Mouse (Mus musculus): Measurements from ENCODE around the gene Vps33b. TPM values are rescaled to one million over a fixed set of nuclear protein-coding genes. Genes with fewer than 3 reads are reported as not detected.

Vps33b gene
- total RNA-seq (2021): 1 to 10 TPM; 2.9 to 3.7 TPM
- long read RNA-seq, experiment 1, partial matches to known transcripts: 0 of 2 reads
- long read RNA-seq, experiment 1, other reads (novel, unspliced or antisense): 1 of 2 reads
- long read RNA-seq, experiment 2, transcript Vps33b-201 (23 exons, 2,574 nt): major isoform, 7 of 7 reads
- long read RNA-seq, experiment 2, partial matches to known transcripts: 0 of 7 reads
- long read RNA-seq, experiment 2, other reads (novel, unspliced or antisense): 0 of 7 reads

GRCm38 (mm10) chr7:80268897-80269750 lies at the start of gene Vps33b:
Vps33b (plus strand) TSS chr7:80269649.
- DNase-seq: peak; percentile 90

- no peak for DNase-seq
These were observed 49.1 kb upstream of the Vps33b start for GRCm38 (mm10) chr7:80220237-80220797.

DNA sequence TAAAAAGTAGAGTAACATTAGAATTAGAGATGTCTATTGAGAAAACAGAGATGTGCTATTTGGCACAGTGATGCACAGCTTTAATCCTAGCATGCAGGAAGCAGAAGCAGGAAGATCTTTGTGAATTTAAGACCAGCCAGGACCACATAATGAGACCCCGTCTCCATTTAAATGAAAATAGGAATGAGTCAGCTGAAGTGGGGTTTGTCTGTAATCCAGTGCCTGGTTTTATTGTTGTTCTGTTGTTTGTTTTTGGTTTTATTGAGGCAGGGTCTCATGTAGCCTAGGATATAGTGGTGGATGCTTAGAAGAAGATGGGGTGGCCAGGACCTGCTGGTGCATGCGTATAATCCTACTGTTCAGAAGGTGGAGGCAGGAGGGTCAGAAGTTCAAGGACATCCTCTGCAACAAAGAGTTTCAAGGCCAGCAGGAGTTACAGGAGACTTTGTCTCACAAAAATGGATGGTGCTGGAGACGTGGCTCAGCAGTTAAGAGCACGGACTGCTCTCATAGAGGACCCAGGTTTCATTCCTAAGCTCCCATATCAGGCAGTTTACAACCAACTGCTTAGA lies 48.2 kb upstream of the Vps33b start:
- DNase-seq: no peak

DNA sequence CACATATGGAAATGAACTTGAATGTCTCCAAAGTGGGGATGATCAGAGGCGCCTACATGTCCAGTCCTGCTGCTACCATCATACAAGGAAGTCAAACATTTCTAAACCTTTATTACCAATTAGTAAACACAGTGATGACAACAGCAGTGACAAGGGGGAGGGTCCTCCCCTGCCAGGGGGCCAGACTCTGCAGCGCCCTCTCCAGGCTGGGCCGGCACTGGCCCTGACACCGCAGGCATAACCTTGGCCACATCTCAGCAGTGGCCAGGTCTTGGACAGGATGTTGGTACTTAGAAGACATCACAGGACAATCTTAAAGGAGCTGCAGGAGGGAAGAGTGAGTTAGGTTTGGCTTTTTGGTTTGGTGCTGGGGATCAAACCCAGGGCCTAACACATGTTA lies 42.4 kb upstream of the Vps33b start:
- no peak for DNase-seq

DNA sequence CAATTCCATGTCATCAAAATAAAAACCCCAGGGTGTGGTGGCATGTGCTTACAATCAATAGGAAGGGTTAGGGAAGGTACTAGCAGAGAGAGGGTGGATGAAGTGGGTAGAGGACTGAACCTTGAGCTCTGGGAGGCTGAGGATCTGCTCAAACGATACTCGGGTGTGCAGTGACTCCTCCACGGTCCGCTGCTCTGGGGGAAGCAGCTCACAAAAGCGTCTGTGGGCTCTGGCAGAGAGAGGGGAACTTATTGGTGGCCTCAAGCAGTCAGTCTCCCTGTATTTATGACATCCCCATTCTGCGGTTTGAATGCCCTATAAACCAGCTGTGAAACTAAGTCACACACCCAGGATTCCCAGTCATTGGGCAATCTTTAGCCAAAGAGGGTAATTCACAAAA lies 39.3 kb upstream of the Vps33b start:
- DNase-seq: no peak

DNA sequence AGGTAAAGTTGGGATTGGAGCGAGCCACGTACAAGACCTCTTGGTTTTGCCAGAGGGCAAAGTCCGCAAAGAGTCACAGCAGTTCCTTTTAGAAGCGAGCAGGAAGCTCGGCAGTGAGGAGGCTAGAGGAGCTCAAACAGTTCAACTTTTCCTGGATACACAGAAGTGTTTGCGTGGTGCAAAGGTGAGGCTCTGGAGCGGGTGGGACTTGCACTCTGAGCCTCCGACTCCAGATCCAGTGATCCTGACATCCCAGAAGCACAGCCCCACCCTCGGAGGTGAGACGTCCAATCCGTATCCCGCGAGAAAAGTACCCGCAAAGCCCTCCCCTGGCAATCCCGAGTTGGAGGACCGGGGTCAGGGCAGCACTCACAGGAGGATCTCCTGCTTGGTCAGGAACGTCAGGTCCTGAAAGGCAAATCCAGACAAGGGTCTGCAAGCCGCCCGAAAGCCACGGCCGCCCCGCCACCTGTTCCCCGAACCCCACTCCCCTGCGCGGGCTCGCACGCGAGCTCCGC lies 37.4 kb upstream of the Vps33b start:
- DNase-seq: no peak

GRCm38 (mm10) chr7:80232489-80233029 lies 36.9 kb upstream of the Vps33b start, which contains the start of the genes Cib1 and Gdpgp1:
Cib1 (minus strand) TSS chr7:80232813.
Gdpgp1 (plus strand) TSS chr7:80232865.
- peak; percentile 98 for DNase-seq

DNA sequence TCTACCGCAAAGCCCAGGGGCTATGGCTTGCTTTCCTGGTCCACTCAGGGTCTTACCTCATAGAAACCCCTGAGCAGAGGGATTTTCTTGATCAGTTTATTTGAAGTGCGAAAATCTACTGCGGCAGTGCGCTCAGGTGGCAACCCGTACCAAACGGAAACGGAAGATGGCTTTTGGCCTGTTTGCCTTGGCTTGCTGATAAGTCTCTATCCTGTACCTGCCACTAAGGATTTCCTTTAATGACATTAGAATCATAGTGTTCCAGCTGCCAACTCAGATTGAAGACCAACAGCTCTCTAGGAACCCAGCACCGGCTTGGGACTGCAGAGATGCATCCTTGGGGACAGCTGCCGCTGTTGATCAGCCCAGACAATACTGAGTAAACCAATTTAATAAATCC lies 35.6 kb upstream of the Vps33b start:
- DNase-seq: no peak

- no peak for DNase-seq
These were observed 30.9 kb upstream of the Vps33b start for GRCm38 (mm10) chr7:80238542-80238941.

GRCm38 (mm10) chr7:80241661-80242060 lies 27.8 kb upstream of the Vps33b start:
- DNase-seq: no peak

DNA sequence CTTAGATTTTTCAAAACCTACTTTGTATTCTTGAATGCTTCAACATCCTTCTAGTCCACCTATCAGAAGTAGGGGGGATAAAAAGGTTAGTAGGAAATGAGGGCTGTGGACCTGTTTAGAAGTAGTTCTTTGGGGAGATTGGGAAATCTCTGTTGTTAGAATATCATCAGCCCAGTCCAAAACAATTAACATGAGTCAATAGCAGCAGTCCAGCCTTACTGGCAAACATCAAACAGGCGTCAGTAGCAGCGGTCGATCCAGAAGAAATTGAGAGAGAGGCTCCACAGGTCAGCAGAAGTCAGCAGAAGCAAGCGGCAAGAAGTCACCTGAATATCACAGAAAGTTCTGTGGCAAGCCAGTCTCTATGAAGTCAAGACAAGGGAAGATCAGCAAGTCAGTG lies 24.6 kb upstream of the Vps33b start:
- DNase-seq: no peak

- DNase-seq: peak; percentile 96
These were observed 23.2 kb upstream of the Vps33b start, which contains the start of gene Ttll13 for GRCm38 (mm10) chr7:80246148-80246721. Ttll13 (plus strand) TSS chr7:80246376.

GRCm38 (mm10) chr7:80246859-80247258 lies 22.6 kb upstream of the Vps33b start:
- no peak for DNase-seq

- no peak for DNase-seq
These were observed 17.0 kb upstream of the Vps33b start for GRCm38 (mm10) chr7:80252437-80252836.

- DNase-seq: no peak
These were observed 16.6 kb upstream of the Vps33b start for GRCm38 (mm10) chr7:80252886-80253285.

GRCm38 (mm10) chr7:80255981-80256380 lies 13.5 kb upstream of the Vps33b start:
- DNase-seq: no peak

DNA sequence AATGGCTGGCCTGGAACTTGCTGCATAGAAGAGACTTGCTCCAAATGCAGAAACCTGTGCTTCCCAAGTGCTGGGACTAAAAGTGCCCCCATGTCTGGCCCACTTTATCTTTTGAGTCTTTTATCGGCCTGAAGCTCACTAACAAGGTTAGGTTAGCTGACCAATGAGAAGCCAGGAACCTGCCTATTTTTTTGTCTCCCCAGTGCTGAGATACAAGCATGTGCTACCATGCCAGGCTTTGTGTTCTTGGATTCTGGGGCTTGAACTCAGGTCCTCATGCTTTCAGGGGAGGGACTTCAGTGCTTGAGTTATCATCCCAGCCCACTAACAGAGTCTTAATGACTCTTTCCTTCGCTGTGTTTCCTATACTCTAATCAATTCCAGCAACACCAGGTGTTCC lies 11.7 kb upstream of the Vps33b start:
- no peak for DNase-seq

DNA sequence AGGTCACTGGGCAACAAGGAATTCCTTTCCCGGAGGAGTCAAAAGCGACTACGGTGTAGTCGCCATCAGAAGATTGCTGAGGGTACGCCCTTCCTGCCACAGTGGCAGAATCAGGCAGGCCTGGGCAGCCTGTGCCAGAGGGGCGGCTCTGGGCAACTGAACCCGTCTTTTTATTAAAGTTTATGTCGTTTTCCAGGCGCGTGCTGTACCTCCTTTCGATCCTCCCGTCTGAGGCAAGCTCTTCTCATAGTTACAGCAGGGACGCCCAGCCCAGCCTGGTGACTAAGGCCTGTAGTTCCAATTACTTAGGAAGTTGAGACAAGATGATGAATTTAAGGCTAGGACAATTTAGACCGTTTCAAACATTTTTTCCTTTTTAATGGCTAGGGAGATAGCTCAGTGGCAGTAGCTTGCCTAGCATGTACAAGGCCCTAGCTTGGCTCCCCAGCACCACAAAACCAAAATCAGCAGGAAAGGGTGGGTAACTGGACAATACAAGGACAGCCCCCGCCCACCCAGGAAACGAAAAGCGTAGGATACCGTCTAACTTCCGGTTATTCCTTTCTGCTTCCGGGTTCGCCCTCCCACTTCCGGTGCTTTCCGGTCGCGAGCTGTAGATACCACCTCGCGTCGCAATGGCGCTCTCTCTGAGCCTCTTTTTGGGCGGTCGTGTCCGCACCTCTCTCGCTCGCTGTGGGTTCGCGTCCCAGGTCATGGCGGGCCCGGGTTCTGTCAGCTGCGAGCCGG lies 8.7 kb upstream of the Vps33b start, which contains the start of gene Ngrn:
Gene Ngrn, plus strand, starts transcription at position 591 of the 747 bp plus-strand sequence.
- DNase-seq: peak; percentile 82

GRCm38 (mm10) chr7:80261372-80261990 lies 8.0 kb upstream of the Vps33b start:
- no peak for DNase-seq

GRCm38 (mm10) chr7:80264606-80265005 lies 4.8 kb upstream of the Vps33b start:
- no peak for DNase-seq

Data from gastrocnemius, postnatal 25 days (tissue).